Mouse (Mus musculus): ENCODE measurements at regions not wholly inside any gene's neighbourhood (a gene's known extent, or its start where the extent isn't known, plus 50 kb on each side); places are given as distances from the start of the nearest gene placed in this dataset.

- no peaks in the 10 kb centered on the region for H3K36me3 ChIP-seq (ENCODE audit: control insufficient read depth in 1 of 2, insufficient read depth in 2 of 2, low read length in 2 of 2)
- H3K27ac ChIP-seq (ENCODE audit: control insufficient read depth, low read depth, low read length) = no peak overlapping the region
- DNase-seq (ENCODE audit: low read depth, low spot score) = no peak
- H3K4me1 ChIP-seq (ENCODE audit: control insufficient read depth in 1 of 2, insufficient read depth in 2 of 2, low read length in 2 of 2) = no peaks in the 10 kb centered on the region
- no peak for TF ChIP-seq EP300 (IDR thresholded peaks at IDR 0.05; ENCODE audit: low read depth in 1 of 2, low read length in 2 of 2)
- no peak overlapping the region for H3K9ac ChIP-seq (ENCODE audit: control insufficient read depth, low read depth, low read length, poor library complexity, severe bottlenecking)
- no peaks in the 10 kb centered on the region for H3K79me2 ChIP-seq (ENCODE audit: control insufficient read depth, insufficient read depth, low read length, poor library complexity)
- H3K27me3 ChIP-seq (ENCODE audit: control insufficient read depth in 1 of 2, insufficient read depth in 2 of 2, low read length in 2 of 2) = no peaks in the 10 kb centered on the region
- H3K9me3 ChIP-seq (replicated peaks; ENCODE audit: insufficient read depth, low read length) = no peaks in the 10 kb centered on the region
- no peak overlapping the region for H3K4me3 ChIP-seq (ENCODE audit: control insufficient read depth in 1 of 2, insufficient read depth in 1 of 2, low read depth in 2 of 2, low read length in 2 of 2)
These were observed 55.2 kb upstream of the Nxpe4 start for GRCm38 (mm10) chr9:48106441-48107167.

GRCm38 (mm10) chr9:48108994-48109619, 52.7 kb upstream of the Nxpe4 start:
- Histone ChIP-seq H3K79me2 (ENCODE audit: control insufficient read depth, insufficient read depth, low read length, poor library complexity) (no peaks in the 10 kb centered on the region), H3K4me1 (ENCODE audit: control insufficient read depth in 1 of 2, insufficient read depth in 2 of 2, low read length in 2 of 2) (no peaks in the 10 kb centered on the region), H3K27ac (ENCODE audit: control insufficient read depth, low read depth, low read length) (no peak overlapping the region), H3K4me3 (ENCODE audit: control insufficient read depth in 1 of 2, insufficient read depth in 1 of 2, low read depth in 2 of 2, low read length in 2 of 2) (no peak overlapping the region), H3K9ac (ENCODE audit: control insufficient read depth, low read depth, low read length, poor library complexity, severe bottlenecking) (no peak overlapping the region), H3K36me3 (ENCODE audit: control insufficient read depth in 1 of 2, insufficient read depth in 2 of 2, low read length in 2 of 2) (no peaks in the 10 kb centered on the region), H3K27me3 (ENCODE audit: control insufficient read depth in 1 of 2, insufficient read depth in 2 of 2, low read length in 2 of 2) (no peaks in the 10 kb centered on the region), H3K9me3 (replicated peaks; ENCODE audit: insufficient read depth, low read length) (no peaks in the 10 kb centered on the region)
- TF ChIP-seq ZC3H11A (IDR thresholded peaks at IDR 0.05; ENCODE audit: low read depth, low read length) (no peak), RAD21 (IDR thresholded peaks at IDR 0.05; ENCODE audit: low read depth, low read length) (no peak)
- no peak for DNase-seq (ENCODE audit: low read depth, low spot score)

DNA sequence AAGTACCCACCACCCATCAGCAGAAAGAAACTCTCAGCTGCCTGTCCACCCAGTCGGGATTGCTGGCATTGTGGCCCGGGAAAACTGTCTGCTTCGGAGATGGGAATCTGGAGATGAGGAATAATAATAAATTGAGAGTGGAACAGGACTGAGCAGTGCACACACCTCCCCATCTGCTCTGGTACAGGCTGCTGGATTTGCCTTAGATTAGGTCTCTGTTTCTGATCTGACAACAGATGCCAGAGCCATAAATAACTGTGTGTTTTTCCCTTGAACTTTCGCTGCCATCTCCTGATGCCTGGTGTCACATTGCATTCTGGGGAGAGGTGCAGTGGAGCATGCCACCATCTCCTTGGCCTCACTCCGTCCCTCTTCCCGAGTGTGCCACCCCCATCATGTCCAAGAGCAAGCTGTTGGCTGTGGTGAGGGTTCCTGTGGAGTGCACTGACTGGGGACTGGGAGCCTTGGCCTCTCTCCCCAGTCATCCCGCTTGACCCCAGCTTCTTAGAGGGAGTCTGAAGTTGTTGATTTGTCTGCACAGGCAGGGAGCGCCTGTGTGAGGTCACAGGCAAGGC, 50.4 kb upstream of the Nxpe4 start:
- Histone ChIP-seq H3K36me3 (ENCODE audit: control insufficient read depth in 1 of 2, insufficient read depth in 2 of 2, low read length in 2 of 2) (no peaks in the 10 kb centered on the region), H3K79me2 (ENCODE audit: control insufficient read depth, insufficient read depth, low read length, poor library complexity) (no peaks in the 10 kb centered on the region), H3K4me1 (ENCODE audit: control insufficient read depth in 1 of 2, insufficient read depth in 2 of 2, low read length in 2 of 2) (no peaks in the 10 kb centered on the region), H3K27ac (ENCODE audit: control insufficient read depth, low read depth, low read length) (no peak overlapping the region), H3K27me3 (ENCODE audit: control insufficient read depth in 1 of 2, insufficient read depth in 2 of 2, low read length in 2 of 2) (no peaks in the 10 kb centered on the region), H3K9ac (ENCODE audit: control insufficient read depth, low read depth, low read length, poor library complexity, severe bottlenecking) (no peak overlapping the region), H3K4me3 (ENCODE audit: control insufficient read depth in 1 of 2, insufficient read depth in 1 of 2, low read depth in 2 of 2, low read length in 2 of 2) (no peak overlapping the region), H3K9me3 (replicated peaks; ENCODE audit: insufficient read depth, low read length) (no peaks in the 10 kb centered on the region)
- DNase-seq (ENCODE audit: low read depth, low spot score) = no peak
- TF ChIP-seq ETS1 (IDR thresholded peaks at IDR 0.05; ENCODE audit: low read depth, low read length) (no peak), MEF2A (IDR thresholded peaks at IDR 0.05; ENCODE audit: extremely low read depth, insufficient replicate concordance, low read depth, low read length, poor library complexity, severe bottlenecking) (no peak), ZMIZ1 (IDR thresholded peaks at IDR 0.05; ENCODE audit: low read depth, low read length) (no peak), RAD21 (IDR thresholded peaks at IDR 0.05; ENCODE audit: low read depth, low read length) (no peak), USF1 (IDR thresholded peaks at IDR 0.05; ENCODE audit: low read depth, low read length) (no peak), E2F4 (IDR thresholded peaks at IDR 0.05; ENCODE audit: borderline replicate concordance, low read depth, low read length) (no peak), RCOR1 (IDR thresholded peaks at IDR 0.05; ENCODE audit: low read depth, low read length) (no peak), GABPA (IDR thresholded peaks at IDR 0.05; ENCODE audit: low read depth, low read length) (no peak), EP300 (IDR thresholded peaks at IDR 0.05; ENCODE audit: low read depth in 1 of 2, low read length in 2 of 2) (no peak), ZNF384 (IDR thresholded peaks at IDR 0.05; ENCODE audit: low read depth, low read length) (no peak), KAT2A (conservative IDR thresholded peaks at IDR 0.05; ENCODE audit: low read depth, low read length) (no peak)
